Mouse (Mus musculus) adrenal gland, adult 2 months (tissue): ENCODE results near the gene Ube2f. TPM values are rescaled to one million over a fixed set of nuclear protein-coding genes. Genes with fewer than 3 reads are reported as not detected.

Experiments
- DNase-seq: peaks from one replicate; pipeline ENCODE4 v3.0.0; 2021
- long read RNA-seq: library from polyadenylated mRNA; stranded (forward); transcript quantifications from one replicate; pipeline ENCODE4 v2.0.0, GENCODE M21; 2021
- polyA plus RNA-seq: library from polyadenylated mRNA; depleted of rRNA; stranded (reverse); fragments of >200 nt; gene quantifications from 2 replicates; pipeline ENCODE4 v1.2.3, GENCODE M21; 2012; rRNA removed
- total RNA-seq, 2 experiments: library from RNA; stranded (reverse); gene quantifications; 2 replicates each; pipeline ENCODE4 v1.2.3; 2021

Gene Ube2f
- 100 to 1,000 TPM in 1 of 2 experiments, 10 to 100 TPM in 1; 64.8 to 109 TPM for total RNA-seq
- polyA plus RNA-seq = 11.7 and 13.9 TPM in 2 replicates
- long read RNA-seq, full-length matches to known transcripts = 32 of 41 reads
- long read RNA-seq, partial matches to known transcripts = 3 of 41 reads
- long read RNA-seq, other reads (novel, unspliced or antisense) = 6 of 41 reads

DNA sequence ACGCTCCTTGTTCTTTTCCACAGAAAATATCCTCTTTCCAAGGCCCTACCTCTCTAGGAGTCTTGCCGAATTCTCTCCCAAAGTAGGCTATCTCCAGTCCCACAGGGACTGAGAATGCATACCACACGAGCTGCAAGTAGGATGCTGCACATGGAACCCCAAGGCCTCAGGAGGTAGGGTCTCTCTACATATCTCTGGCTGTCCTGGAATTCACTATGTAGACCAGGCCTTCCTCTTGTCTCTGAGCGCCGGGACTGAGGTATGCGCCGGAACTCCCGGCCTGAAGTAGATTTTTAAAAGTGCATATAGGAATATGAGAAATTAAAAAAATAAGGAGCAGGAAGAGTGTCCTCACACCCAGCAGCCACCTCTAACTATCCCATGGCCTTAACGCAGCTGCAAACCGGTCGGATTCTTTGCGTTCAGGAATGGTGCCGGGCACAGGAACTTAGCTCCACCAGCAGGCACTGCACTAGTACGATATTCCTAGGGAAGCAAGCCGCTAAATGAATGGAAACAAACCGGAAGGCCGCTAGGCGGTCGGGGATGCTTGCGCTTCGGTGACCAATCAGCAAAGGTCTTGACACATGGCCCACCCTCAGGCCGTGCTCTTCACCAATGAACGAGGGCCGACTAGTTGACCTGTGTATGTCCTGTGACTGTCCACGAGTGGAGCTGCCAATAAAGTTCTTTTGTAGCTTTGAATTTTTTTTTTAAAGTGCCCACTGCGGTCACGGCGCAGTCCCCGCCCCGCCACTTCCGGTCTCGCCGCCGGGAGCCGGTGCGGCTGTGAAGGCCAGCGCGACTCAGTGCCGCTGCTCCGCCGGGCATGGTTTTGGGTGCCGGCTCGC is at the start of gene Ube2f:
Gene Ube2f, plus strand, starts transcription at position 741 of the 851 bp plus-strand sequence.
- peak; percentile 95 for DNase-seq

DNA sequence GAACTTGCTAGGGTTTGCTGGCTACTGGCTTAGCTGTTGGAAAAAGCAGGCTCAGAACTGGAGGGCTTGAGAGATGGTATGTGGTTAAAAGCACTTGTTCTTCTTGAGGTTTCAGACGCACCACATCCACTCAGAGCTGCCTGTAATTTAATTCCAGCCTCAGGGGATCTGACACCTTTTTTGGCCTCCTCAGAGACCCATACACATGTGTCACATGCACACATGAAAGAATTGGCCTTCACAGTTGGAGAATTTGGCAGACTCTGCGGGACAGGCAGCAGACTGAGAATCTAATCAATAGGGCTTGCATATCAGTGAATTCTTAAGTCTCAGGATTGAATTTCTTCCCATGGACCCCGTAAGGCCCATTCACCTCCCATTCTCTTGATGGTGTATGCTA is 49.0 kb upstream of the Ube2f start:
- no peak for DNase-seq

DNA sequence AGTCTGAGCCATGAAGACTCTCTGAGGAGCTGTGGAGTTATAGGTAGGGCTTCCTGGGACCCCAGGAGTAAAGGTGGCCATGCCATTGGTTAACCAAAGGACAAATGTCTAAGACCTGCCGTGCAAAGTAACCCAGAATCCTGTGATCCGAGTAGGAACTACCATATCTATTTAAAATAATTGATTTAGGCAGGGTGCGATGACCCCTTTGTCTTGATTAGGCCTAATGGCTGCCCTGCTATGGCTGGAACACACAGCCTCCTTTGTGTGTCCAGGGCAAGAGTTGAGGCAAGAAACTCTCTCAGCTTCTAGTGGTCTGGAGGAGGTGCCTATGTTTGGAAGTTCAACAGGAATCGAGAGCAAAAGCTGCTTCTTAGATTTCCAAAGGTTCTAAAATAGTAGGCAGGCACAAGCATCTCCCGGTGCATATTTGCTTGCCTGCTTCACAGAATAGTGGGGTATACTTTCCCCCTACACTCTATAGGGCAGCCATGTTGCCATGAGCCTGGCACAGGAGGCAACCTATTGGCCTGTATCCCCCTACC is 45.8 kb upstream of the Ube2f start:
- no peak for DNase-seq

DNA sequence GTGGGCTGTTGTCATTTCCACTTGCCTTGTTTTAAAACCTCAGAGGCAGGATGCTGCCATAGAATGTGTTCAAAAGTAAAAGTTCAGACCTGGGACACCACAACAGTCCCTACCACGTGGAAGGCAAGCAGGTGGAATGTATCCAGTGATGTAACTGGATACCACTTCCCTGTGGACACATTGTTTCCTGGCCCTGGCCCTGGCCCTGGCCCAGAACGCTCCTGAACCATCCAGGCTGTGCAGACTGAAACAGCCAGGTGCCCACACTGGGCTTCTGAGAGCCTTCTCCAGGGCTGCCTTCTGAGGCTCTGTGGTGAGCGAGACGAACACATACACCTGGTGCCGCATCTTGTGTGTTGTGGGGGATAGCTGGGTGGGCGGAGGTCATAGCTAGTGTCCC is 44.5 kb upstream of the Ube2f start:
- DNase-seq = no peak

DNA sequence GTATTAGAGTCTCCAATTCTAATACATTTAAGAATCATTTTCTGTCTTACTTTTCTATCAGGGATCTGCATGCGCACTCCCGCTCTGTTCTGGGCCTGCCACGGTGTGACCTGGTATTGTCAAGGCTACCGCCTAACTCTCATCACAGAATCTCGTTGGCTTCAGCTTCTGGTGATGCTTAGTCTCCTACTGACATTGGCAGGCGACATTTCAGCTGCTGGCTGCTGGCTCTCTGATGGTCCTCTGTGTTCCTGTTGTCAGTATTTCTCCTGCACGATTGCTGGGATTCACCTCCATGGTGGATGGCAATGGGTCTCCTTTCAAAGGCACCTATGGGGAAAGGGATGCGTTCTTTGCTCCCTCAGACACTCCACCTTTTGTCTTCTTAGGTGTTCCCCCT is 43.8 kb upstream of the Ube2f start:
- no peak for DNase-seq

DNA sequence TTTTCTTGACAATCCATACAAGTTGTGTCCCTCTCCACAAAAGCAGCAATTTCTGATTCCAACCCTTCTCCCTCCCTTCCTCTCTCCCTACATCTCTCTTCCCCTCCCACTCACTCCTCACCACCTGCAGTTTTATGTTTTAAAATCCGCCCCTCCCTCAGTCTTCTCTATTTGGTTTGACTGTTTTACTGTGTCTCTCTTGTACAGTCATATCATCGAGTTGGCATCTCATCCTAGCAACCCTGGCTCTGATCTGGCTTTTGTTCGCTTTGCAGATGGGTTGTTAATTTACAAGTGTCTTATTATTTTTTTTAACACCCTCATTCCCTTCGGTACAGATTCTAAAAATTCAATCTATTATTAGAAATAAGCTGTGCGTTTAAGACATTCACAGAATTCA is 43.2 kb upstream of the Ube2f start:
- DNase-seq = no peak

DNA sequence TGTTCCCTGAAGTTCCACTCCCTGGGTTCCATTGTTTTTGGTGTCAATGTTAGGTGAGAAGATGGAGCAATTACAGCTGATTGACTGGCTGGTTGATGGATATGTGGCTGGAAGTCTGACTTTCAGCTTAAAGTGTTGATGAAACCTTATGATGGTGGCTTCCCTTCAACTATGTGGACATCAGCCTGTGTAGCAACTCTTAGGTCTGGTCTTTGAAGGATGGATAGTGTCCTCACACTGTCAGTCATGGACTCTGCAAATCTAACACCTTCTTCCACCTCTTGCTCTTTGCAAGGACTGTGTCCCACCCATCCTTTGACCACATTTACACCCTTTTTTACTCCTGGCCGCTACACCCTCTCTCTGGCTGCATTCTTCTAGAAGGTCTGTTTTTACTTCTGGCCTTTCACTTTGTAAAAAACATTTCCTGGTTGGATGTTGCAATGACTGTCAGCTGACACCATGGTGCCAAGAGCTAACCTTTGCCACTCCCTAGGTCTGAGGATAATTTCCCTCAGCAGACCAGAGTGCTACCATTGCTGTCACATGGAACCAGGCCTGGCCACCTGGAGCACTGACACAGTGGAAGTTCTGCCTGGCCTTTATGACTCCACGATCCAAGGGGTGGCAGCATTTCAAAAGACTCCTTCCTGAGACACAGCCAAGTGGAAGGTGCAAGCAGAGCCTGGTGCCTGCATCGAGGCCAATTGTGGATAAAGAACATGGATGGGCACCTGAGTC is 42.6 kb upstream of the Ube2f start:
- DNase-seq = peak; percentile 28

DNA sequence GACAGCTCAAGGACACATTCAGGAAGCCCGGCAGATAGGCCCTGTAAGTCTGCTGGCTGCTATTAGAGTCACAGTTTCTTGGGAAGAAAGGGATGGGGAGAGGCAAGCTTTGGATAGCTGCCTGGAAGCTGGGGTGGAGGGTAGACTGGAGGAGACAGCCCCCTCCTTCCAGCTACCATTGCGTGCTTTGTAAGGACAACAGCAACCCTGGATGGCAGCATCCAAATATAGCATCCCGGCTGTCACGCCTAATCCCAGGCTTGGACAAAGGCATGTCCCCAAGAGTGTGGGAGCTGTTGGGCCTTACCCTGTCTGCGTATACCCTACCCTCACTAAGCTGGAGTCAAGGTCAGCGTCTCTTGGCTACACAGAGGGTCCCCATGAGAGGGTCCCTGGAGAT is 40.8 kb upstream of the Ube2f start:
- no peak for DNase-seq

DNA sequence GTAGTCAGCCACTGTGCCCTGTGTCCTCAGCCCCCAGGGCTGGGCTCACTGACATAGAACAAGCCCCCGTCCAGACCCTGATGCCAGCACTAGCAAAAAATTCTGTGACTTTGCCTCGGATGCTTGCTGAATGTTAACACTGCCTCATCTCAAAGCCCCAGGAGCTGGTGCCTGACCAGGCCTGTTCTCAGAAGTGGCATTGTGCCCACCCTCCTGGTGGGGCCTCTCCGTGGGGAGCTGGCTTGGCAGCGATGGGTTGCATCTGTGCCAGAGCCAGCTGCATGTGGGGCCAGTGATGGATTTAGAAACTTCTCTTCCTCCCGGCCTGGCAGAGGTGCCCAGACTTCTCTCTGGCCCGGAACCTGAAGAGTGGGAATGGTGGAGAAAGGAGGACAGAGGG is 40.3 kb upstream of the Ube2f start:
- peak; percentile 43 for DNase-seq

DNA sequence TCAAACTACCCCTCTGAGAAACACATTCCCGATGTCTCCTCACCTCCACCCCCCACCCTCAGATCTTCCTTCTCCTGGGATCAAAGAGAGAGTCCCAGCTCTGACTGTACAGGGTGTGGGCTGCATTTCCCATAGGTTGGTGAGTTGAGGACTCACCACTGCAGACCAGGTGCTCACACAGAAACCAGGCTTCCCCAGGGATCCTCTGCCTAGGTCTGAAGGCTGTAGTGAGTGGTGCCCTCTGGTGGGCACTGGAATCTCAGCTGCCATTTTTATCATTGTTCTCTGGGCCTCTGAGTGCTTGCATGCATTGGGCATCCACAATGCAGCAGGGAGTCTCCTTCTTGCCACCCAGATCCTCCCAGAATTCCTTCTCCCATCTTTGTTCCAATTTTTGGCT is 39.0 kb upstream of the Ube2f start:
- DNase-seq = peak; percentile 41

DNA sequence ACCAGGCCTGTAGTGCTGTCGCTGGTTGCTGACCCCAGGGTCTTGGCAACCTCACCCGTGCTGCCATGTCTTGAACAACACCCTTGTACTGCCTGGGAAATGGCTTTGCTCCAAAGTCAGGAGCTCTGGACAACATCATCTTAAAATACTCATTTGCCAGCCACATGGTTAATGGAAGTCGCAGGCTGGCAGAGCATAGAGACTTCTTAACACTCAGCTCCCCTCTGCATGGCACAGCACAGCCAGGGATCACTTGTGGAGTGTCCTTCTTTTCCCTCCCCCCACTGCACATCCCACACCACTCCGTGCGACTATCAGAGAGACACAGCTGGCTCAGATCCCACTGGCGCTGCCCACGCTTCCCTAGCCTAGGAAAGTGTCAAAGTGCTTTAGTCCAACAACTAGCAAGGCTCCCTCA is 38.5 kb upstream of the Ube2f start:
- no peak for DNase-seq

DNA sequence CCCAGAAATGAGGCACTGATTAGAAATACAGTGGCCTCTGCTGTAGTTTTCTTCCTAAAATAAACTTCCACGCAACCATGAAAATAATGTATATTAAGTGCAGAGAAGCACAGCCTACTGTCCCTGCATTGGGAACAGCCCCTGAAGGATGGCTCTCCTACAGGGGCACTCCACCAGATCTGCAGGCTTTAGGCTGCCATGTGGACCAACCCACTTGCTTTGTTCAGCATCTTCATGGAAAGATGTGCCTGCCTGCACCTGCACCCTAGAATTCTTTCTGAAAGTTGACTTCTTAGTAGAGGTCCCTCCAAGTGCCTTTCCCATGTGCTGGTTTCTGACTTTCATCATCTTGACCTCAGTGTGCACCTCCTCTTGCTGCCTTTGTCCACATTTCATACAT is 34.8 kb upstream of the Ube2f start:
- DNase-seq = no peak

DNA sequence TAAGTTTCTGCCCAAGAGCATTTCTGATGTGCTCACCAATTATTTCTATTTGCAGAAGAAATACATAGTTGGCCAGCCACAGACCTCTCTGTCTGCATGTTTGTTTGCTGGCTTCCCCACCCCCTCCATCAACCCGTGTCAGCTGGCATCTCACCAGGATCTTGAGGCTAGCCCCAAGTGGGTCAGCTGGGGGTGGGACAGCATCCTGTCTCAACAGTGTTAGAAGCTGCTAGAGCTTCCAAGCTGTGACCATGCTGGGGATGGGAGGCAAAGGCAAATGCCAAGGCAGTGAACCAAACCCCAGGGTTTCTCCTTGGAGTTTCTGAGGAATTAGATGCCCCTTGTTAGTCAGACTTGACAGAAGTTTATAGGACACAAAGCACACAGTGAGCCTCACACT is 34.1 kb upstream of the Ube2f start:
- DNase-seq = no peak

DNA sequence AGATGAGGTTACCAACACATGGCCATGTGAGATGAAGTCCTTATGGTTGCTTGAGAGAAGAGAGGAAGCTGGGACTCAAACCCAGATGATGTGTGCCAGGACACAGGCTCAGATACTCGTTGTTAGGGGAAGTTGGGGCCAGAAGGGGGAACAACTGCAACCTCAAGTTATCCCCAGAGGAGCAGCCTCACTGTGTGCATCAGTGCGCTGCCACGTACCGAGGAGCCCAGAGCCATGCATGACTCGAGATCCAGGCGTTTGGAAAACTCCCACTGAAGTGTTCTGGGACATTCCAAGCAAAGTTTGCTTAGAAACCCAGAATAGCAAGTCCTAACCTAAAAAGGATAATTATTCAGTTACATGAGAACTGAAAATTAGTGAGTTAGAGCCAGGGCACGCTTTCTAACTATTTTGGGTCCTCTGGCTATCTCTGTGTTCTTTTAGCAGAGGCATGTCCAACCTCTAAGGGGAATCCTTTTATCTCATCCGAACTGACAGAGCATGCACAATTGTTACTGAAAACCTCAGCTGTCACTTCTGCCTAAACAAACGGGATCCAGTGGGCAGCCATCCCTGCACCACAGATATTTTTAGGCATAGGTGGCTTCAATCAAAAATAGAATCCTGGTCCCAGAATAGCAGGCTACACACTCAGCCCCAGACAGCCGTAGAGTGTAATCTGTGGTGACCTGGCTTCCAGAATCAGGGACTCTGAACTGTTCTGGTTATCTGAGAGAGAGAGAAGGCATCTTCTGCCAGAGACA is 33.4 kb upstream of the Ube2f start:
- no peak for DNase-seq

DNA sequence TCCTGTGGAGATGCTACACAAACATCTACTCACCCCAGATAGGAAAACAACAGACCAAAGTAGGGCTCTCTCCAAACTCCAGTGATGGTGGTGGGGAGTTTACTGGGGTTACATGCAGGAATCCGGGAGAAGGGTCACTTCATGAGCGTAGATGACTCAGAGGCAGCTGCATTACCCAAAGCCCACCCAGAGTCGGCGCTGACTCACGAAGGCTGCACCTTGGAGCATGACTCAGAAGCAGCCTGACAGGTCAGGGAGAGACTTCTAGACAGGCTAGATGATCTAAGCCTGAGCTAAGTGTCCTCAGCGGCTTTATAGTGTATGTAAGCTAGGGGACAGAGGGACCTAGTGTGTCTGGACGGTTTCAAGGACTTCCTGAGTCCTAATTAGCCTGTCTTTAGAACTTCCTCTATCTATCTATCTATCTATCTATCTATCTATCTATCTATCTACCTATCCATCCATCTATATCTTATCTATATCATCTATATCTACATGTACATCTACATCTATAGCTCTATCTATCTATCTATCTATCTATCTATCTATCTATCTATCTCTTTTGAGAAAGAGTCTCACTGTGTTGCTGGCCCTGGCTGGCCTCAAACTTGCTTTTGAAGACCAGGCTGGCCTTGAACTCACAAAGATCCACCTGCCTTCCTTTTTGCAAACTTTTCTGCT is 30.3 kb upstream of the Ube2f start:
- peak; percentile 75 for DNase-seq

DNA sequence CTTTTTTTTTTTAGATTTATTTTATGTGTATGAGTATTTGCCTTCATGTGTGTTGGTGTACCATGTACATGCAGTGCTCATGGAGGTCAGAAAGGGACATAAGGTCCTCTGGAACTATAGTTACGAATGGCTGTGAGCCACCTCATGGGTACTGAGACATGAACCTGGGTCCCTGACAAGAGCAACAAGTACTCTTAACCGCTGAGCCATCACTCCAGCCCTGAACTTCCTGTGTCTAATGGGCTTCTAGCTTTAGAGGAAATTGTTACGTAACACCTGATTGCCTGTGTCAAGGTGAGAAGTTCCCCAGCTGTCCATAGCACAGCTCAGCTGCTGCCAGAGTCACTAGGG is 29.8 kb upstream of the Ube2f start:
- DNase-seq = no peak

DNA sequence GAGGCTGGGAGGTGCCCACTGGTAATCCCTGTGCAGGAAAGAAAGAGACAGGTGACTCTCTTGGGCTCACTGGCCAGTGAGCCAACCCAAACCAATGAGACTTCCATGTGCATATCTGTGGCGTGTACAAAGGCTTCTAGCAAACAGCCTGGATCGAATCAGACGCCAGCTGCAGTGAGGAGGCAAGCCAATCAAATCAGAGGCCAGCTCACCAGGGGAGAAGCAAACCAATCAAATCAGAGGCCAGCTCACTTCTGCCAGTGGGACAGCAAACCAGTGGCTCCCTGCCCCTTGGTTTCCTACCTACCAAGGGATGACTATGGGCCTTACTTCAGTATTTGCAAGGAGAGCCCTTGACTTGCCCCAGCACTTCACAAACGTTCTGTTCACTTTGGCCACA is 23.5 kb upstream of the Ube2f start:
- DNase-seq = no peak

DNA sequence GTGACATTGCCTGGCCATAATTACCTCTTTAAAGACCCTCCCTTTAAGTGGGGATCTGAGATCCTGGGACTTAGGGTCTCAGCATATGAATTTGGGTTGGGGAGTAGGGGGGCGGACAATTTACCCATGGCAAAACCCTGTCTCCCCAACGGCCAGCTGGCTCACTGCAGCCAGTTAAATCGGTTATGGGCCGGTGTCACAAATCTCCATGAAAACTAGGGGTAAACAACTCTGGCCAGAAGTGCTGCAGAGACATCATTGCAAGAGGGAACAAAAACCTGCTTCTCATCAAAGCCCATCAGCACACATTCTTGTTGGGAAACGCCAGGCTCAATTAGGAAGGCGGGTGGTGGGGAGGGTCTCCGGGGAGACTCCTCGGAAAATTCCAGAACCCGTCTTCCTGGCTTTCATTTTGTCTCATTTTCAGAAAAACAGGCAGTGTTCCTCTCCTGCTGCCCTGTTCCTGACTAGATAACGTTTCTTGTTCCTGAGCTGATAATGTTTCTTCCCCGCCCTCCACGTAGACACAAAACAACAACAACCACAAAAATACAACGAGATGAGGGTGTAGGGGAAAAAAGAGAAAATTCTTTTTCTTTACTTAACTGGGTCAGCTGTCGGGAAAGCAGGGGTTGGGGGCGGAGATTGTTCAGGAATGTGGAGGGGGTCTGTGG is 22.6 kb upstream of the Ube2f start:
- DNase-seq = no peak

DNA sequence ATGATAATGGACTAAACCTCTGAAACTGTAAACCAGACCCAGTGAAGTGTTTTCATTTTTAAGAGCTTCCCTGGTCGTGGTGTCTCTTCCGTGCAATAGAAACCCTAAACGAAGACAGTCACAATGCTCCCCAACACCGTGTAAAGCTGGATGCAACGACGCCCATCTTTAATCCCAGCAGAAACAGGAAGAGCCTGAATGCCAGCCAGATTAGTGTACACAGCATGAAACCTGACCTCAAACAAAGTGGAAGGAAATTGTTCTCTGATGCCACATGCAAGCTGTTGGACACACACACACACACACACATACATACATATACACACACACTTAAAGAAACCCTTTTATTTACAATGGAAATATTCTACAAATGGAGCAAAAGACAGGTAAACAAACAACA is 19.0 kb upstream of the Ube2f start:
- no peak for DNase-seq

DNA sequence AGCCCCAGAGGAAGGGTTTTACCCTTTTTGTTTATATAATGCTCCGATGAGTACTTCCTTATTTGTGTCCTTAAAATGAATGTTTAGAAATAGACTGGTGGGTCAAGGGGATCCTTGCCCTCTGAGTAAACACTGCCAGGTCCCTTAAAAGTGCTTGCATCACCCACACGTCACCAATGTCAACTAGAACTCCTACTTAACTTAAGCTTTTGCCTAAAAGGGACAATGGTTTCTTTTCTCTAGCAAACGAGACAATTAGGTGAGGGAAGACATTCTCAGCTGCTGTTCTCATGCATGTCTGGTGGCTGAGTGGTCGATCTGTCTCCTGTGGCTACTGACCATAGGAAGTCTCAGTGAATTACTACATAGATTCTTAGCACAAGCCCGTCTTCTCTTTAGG is 18.2 kb upstream of the Ube2f start:
- DNase-seq = no peak

DNA sequence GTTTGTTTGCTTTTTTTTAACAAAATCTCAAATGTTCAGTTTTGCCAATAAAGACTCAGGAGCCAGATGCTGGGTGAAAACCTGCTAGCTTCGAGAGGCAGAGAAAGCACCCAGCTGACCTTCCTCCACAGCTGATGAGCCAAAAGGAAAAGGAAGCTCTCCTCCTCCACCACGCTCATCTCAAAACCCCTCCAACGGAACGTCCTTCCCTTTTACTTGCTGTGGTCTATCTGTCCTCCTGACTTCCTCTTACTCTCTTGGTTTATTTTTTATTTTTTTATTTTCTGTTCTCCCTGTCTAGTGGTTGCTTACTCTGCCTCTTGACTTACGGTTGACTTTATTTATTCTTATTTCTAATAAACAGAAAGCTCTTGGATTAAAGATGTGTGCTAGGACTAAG is 14.7 kb upstream of the Ube2f start:
- DNase-seq = no peak
